Mouse (Mus musculus) telencephalon, adult 2 months (tissue): ENCODE measurements around the gene Olfr223.
"Not testable (repeated sequence)": the region's sequence is repeated elsewhere in the genome, so short reads cannot be mapped to it uniquely, and the experiment has no call there.

ENCODE experiments used
- DNase-seq: peaks from one replicate; pipeline ENCODE4 v3.0.0-alpha.2; 2011; ENCODE audit warnings: low read depth, low spot score

Olfr223 gene

DNA sequence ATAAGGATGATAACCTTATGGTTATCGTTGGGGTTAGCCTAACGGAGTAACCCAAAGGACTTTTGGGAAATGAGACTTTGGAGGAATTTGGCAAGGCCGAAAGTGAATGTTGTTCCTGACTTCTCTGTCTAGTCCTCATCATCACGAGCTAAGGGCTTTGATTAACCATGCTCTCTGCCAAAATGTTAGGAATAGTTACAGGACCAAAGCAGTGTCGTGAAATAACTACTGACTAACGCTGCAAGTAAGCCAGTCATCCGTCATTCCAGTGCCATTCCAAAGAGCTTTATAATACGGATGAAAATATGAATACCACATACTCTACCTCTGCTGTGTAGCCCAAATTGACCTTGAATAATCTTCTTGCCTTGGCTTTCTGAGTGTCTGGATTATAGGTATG lies 3.9 kb upstream of the Olfr223 start:
- DNase-seq, result no peak

DNA sequence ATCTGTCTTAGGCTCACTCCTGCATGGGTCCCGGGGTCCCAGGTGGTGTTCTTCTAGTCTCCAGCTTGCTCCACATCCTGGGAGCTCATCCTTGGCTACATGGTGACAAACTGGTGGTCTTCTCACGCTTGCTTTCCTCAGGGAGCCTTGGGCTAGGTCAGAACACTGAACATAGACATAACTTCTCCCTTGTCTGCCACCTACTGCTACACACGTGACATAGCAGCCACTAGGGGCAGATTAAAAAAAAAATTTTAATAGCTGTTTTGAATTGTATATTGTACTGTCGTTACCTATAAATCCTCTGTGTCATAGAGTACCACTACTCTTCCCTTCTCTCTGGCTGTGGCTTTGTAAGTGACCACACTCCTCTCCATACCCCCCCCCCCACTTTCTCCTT lies 3.0 kb upstream of the Olfr223 start:
- DNase-seq, result no peak

DNA sequence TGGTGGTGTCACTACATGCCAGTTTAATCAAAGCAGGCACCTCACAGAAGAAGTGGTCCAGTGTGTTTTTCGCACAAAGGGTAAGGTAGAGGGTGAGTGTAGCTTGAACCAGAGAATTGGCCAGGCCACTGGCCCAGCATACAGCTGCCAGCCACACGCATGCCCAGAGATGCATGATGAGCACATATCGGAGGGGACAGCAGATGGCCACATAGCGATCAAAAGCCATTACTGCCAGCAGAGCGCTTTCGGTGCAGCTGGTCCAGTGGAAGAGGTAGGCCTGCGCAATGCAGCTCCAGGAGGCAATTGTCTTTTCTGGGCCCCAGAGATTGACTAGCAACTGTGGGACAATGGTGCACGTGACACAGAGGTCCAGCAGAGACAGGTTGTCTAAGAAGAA lies 3.6 kb downstream of the Olfr223 start:
- DNase-seq, result no peak

DNA sequence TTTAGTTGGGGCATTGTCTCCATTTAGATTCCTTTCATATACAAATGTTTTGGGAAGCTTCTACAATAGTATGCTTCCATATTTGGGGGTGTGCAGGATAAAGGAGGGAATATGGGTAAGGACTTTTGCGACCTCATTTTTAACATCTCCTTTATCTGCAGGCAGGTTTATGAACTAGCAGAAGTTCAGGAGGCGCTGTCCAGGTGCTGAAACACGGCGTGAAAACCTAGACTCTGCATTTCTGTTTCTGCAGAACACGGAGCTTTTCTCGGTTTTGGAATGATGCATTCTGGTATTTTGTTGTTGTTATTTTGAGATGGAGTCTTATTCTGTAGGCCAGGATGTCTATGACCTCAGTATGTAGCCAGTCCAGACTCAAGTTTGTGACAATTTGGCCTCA lies 8.6 kb downstream of the Olfr223 start:
- no peak for DNase-seq

DNA sequence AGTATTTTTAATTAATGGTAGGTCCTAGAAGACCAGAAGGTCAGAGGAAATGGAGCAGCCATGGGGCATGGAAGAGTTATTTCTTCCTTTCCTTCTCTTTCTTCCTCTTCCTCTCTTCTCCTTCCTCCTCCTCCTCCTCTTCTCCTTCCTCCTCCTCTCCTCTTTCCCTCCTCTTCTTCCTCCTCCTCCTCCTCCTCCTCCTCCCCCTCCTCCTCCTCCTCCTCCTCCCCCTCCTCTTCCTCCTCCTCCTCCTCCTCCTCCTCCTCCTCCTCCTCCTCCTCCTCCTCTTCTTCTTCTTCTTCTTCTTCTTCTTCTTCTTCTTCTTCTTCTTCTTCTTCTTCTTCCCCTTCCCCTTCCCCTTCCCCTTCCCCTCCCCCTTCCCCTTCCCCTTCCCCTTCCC lies 17.0 kb downstream of the Olfr223 start, which contains the start of gene Olfr222:
Gene Olfr222, minus strand, starts transcription at position 101 of the 400 bp plus-strand sequence.
- not testable (repeated sequence) for DNase-seq

DNA sequence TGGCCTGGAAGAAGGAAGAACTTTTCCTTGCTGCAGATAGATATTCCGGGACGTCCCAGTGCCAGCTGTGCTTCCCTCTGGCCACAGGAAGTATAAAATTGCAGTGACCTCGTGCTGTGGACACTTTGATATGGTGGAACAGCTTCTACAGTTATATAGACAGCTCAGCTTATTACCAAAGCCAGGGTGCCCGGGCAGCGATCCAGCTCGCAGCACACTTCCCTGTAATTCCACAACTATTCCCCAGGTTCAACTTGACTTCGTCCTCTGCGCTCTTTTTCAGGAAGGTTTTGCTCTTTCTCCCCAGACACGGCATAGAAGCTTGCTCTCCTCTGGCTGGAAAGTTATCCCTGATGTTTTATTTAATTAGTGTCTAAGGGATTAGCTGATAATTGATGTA lies 17.4 kb downstream of the Olfr223 start:
- no peak for DNase-seq

DNA sequence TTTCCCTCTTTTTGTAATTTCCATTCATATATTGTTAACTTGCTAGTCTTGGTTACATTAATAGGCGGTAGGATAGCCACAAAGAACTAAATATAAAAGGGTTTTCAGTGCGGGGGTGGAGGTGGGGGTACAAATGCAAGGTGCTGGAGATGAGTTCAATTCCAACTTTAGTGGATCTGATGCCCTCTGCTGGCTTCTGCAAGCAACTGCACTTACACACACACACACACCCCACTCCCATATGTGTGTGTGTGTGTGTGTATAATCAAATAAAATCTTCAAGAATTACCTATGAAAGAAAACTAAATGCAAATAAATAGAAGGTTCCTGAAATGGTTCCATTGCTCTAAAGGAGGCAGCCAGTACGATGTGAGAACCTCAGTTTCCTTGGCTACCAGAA lies 23.8 kb downstream of the Olfr223 start:
- no peak for DNase-seq

DNA sequence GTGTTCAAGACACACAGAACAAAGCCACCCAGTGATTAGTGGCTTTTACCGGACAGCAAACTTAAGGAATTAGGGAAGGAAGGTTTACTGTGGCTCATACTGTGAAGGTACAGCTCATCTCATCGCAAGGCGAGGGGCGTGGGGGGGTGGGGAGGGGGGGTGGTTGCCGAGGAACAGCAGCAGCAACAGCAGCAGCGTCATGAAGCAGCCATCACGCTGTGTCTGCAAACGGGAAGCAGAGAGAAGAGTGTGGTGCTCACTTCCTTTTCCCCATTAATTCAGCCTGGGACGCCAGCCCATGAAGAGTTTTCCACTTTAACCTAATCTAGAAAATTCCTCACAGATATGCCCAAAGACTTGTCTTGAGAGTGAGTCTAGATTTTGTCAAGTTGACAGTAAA lies 30.3 kb downstream of the Olfr223 start:
- no peak for DNase-seq

DNA sequence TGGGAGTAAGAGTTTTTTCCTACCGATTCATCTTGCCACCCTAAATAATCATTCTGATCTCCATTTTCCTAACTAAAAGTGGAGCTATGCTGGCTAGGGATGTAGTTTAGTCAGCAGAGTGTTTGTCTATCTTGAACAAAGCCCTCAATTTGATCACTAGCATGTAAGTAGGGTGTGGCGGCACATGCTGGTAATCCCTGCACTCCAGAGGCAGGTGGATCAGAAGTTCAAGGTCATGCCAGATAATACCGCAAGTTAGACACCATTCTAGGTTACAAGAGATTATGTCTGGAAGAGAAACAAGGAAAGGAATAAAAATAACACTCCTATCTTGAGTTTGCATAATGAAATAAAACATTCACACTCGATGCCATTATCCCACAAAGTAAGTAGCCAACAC lies 30.8 kb downstream of the Olfr223 start:
- DNase-seq, result no peak

DNA sequence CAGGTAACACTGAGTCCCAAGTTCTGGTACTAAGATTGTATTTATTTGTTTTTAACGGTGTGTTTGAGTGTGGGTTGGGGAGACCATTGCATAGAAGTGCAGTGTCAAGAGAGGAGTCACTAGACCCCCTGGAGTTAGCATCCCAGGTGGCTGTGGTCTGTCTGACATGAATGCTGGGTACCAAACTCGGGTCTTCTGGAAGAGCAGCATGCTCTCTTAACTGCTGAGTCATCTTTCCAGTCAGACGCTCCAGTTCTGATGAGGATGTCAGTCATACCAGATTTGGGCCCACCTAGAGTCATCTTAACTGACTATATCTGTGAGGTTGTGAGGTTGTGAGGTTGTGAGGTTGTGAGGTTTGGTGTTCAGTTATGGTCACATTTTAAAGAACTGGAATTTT lies 32.2 kb downstream of the Olfr223 start:
- DNase-seq, result no peak

DNA sequence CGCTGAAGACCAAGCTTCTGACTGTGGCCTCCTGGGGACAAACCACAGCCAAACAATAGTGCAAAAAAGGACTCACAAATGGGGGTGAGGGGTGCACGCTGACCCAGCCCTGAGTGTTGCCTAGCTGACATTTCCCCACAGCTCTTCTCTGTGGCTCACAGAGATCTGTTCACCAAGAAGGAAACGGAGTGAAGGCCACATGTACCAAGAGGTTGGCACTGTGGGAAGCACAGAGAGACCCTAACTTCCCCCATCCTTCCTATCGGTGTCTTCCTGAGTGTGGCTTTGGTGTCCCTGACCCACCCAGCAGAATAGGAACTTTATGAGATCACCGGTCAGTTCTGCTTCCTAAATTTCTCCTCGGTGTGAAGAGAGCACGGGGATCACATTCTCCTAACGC lies 38.6 kb downstream of the Olfr223 start:
- no peak for DNase-seq

DNA sequence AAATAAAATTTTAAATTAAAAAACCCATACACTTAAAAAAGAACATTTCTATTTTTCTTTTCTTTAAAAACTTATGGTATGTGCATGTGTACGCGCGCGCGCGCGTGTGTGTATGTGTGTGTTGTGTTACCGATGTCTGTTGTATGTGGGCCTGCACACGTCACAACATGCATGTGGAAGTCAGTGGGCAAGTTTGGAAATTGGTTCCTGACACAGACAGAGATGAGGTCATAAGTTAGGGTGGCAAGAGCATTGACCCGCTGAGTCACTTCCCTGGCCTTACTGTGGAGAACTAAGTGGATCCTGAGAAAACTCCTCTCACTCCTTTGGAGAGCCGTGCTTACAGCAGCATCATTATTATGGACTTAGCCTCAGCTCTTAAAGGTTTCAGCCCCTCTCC lies 39.0 kb downstream of the Olfr223 start:
- DNase-seq, result no peak

DNA sequence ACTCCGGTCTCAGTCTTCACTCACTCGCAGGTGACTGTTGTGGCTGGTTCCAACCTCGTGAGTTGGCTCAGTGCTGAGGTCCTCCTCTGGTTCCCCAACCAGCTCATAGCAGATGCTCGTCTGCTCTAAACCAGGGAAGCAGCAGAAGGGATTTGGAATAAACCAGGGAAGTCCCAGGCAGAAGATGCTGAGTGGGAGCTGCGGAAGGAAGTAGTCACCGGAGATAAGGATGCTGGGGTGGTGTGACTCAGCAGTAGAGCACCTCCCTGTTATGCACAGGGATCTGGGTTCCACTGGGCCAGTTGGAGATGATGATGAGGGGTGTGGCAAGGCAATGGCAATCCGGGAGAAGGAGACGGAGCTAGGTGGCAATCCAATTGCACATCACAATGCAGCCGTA lies 49.1 kb downstream of the Olfr223 start:
- no peak for DNase-seq

DNA sequence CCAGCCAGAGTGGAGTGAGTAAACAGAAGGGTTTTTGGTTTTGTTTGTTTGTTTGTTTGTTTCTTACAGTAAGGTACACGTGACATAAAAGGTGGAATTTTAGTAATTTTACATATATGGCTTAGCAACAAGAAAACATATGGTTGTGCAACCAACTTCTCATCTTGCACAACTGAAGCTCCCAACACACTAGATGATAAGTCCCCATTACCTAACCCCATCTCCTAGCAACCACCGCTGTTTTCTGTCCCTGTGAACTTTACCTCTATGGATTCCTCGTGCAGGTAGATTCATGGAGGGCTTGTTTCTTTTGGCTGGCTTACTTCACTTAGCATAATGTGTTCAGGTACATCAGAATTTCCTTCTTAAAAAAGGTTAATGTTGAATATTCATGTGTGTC lies 49.7 kb downstream of the Olfr223 start:
- DNase-seq, result no peak

DNA sequence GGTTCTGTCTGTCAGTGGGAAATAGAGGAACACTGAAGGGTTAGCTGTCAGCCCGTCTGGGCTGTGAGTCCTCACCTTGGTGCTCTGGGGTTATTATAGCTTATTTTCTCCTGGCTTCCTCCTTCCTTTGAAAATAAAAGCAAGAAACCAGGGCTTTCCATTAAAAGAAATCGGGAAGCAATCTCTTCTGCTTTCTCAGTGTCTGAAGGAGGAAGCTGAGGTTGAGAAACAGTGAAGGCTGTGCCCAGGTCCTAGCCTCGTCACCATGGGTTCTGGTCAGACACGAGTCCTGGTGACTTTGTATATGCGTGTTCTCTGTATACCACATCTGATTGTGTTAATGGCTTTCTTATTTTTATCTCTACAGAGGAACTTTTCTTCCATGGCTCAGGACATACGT lies 50.6 kb downstream of the Olfr223 start:
- no peak for DNase-seq

DNA sequence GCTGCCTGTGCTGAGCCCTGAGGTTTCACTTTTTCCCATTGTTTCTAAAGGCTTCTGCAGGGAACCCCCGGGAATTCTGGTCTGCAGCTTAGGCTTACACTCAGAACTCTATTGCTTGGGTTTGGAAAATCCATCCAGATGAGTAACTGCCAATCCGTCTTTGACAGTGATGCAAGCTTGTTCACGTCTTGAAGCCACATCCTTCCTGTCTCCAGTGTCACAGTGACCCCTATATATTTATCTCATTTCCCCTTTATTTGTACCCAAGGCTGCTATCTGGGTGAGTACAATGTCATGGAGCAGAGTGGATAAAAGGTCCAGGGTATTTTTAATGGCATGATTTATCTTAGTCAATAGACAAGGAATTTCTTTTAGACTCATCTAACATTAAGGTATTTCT lies 51.8 kb downstream of the Olfr223 start, which contains the start of gene Nlrp3:
Gene Nlrp3, plus strand, starts transcription at position 245 of the 400 bp plus-strand sequence.
- DNase-seq, result no peak

DNA sequence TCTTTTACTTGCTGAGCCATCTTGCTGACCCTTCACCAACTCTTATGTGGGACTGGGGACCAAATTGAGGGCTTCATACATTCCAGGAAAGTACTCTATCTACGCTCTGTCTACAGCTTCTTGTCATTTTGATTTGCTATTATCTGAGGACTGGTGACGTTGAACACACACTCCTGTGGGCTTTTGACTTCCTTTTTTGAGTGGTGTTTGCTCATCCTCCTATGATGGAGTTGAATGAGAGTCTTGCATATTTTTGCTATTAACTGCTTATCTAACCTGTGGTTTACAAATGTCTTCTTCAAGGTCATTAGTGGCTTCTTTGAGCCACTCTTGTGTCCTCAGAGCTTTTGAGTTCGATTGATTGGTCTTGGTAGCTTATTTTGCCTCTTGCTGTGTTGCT lies 53.0 kb downstream of the Olfr223 start:
- no peak for DNase-seq
